Mouse (Mus musculus): ENCODE measurements around the gene Camk2d. TPM values are rescaled to one million over a fixed set of nuclear protein-coding genes. Genes with fewer than 3 reads are reported as not detected.

Camk2d gene
- total RNA-seq, 2 experiments from 2014 or later = 32.2 to 33.1 TPM

GRCm38 (mm10) chr3:126751377-126752098 is 155.4 kb downstream of the Camk2d start:
- no peak for DNase-seq

DNA sequence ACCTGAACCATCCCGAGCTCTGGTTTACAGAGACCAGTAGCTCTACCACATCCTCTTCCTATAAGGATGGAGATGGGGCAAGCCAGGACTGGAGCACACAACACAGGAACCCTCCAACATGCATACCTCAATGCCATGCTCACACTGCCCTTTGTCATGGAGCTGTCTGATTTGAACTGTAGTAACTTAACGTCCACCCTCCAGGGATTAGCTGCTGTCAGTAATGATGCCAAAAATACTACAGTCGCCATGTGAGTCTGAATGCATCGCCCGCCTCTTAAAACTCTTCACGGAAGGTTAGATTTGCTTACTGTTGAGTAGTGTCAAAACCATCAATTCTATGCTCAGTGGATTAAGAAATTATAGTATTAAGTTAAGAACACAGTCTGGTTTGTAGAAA is 156.9 kb downstream of the Camk2d start:
- DNase-seq = no peak

GRCm38 (mm10) chr3:126758398-126758797 is 162.3 kb downstream of the Camk2d start:
- DNase-seq = no peak

DNA sequence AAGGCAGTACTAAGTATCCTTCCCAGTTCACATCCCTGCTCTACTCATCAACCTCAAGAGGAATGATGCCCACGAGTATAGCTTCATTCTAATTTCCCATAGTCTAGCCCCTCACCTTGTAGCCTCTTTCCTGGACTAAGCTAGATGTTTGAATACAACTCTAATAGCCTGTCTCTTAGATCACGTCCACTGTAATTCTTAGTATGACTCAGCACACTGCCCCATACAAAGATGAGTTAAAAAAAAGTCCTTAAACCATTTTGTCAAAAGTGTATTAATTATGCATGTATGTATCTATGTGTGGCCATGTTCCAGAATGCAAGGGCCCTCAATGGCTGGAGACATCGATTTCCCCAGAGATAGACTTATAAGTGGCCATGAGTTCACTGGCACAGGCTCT is 164.5 kb downstream of the Camk2d start:
- no peak for DNase-seq

DNA sequence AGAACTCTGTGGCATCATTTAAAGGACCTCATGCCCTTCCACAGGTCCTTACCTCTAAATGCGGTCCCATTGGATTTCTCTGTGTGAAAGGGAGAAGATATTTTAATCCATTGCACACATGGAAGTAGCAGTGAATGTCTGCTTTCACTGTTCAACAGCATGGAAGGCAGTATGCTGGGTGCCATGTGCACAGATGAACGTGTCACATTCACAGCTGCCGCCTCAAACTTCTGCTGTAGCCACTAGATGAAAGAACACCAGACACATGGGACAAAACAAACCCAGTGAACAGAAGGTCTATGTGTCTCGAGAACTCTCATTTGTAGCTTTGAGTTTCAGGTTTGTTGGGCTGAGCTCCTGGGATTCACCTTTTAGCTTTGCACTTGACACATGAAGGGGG is 168.6 kb downstream of the Camk2d start:
- DNase-seq = peak; percentile 24 to 36

DNA sequence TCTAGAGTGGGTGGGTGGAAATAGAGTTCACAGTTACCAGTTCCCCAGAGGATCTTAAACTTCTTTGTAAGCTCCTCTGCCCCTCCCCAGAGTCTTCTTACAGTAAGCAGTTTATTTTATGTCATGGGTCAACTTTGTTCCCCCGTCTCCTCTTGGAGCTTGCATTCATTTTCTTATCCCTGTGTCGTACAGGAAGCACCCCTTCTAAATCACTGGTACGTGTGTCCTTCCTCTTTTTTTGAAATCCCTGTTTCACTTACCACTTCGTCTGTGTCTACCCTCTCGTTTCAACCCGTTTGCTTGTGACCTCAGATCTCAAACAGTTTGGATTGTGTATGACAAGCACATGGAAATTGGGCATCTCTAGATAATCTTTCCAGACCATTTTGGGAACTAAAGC is 174.0 kb downstream of the Camk2d start:
- DNase-seq = no peak

- DNase-seq = no peak
Measured at GRCm38 (mm10) chr3:126771032-126771431, 174.9 kb downstream of the Camk2d start.

- peak; percentile 52 to 59 for DNase-seq
Measured at GRCm38 (mm10) chr3:126771541-126771940, 175.4 kb downstream of the Camk2d start.

DNA sequence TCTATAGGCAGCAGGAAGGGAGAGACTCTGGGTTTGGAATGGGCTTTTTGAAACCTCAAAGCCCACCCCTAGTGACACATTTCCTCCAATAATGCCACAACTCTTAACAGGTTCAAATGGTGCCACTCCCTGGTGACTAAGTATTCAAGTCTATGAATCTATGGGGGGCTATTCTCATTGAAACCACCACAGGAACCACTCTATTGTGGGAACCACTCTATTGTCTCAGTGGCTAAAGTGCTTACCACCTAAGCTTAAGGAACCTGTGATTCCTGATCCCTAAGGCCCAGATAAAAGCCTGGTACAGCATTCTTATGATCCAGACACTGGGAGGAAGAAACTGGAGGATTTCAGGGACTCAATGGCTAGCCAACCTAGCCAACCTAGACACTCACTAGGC is 179.9 kb downstream of the Camk2d start:
- no peak for DNase-seq

GRCm38 (mm10) chr3:126777101-126777500 is 181.0 kb downstream of the Camk2d start:
- no peak for DNase-seq

GRCm38 (mm10) chr3:126777879-126778278 is 181.8 kb downstream of the Camk2d start:
- DNase-seq = no peak

DNA sequence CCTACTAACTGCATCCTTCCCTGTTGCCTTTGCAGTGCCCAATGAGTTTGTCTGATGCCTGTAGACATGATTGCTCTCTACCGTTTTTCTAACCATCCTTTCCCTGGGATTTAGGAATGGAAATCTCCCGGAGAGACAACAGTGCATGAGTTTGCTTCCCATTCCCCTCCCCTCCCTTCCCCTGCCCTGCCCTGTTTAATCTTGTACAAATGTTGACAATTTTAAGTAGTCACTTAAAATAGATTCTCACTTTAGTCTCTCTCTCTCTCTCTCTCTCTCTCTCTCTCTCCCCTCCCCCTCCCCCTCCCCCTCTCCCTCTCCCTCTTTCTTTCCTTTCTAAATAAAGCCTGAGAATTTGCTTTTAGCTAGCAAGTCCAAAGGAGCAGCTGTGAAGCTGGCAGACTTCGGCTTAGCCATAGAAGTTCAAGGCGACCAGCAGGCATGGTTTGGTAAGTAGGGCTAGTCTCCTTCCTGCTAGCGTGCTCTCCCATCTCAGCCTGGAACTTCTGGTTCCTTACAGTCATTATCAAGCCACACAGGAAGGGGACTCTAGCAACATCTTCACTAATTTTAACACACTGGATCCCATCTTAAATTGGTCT is 184.0 kb downstream of the Camk2d start:
- no peak for DNase-seq

DNA sequence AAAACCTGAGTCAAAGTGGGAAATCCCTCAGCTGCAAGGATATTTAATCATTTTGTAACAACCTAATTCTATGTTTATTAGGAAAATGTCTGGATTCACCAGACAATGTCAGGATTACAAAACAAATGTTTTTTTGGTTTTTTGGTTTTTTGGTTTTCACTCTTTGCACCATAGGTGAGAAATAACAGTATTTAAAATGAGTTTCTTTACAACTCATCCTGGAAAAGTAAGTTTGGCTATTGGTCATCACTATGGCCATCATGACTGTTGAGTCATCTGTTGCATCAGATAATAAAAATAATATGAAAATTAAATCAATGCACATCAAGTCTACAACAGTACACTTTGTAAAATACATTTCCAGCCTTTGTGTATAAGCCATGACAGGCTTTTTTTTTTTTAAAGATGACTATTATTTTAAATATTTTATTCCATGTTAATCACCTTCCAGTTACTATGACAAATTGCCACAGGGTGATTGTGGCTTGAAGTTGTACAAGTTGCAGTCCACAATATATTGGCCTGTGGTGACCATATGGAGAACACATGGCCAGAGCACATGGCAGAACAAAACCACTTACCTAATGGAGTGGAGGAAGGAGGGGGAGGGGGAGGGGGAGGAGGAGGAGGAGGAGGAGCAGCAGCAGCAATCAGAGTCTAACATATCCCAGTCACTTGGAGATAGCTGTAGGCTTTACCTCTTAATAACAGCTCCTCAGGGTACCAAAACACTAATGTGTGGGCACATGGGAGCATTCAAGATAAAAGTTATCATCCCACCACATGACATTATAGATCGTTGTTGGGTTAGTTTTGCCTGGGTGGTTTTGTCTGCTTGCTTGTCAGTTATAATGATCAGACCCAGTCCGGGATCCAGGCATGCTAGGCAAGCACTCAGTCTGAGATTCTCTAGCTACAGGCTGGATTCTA is 197.2 kb downstream of the Camk2d start:
- DNase-seq = no peak

DNA sequence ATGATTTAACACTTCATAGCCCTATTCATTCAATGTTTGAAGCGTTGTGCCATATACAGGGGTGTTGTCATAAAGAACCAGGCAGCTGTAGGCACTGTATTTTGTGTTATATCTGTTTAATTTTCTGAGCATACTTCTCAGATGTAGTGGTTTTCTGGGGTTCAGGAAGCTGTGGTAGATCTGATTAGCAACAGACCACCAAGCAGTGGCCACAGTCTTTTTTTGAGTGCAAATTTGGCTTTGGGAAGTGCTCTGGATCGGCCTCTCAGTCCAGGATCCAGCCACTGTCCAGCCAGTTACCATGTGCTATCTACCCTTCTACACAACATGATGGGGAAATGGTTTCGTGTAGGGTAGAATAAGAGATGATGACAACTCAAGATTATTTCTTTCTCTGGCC is 199.8 kb downstream of the Camk2d start:
- no peak for DNase-seq

GRCm38 (mm10) chr3:126797025-126797424 is 200.9 kb downstream of the Camk2d start:
- DNase-seq = no peak

DNA sequence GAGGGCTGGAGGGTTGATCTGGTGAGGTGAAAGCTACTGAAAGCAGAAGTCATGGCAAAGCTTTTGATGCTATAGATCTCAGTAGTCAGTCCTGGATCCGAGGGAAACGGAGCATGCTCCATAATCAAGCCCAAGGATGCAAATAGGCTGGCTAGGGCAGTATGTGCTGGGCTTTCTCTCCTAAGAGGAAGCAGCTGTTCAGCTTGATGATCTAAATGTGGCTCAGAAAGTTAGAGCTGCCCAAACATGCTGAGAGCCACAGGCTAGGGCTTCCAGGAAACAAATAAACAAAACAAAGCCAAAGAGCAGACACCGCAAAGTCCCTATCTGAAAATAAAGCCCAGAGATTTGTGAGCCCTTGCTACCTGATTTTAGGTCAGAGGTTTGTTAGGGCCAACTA is 201.7 kb downstream of the Camk2d start:
- no peak for DNase-seq

DNA sequence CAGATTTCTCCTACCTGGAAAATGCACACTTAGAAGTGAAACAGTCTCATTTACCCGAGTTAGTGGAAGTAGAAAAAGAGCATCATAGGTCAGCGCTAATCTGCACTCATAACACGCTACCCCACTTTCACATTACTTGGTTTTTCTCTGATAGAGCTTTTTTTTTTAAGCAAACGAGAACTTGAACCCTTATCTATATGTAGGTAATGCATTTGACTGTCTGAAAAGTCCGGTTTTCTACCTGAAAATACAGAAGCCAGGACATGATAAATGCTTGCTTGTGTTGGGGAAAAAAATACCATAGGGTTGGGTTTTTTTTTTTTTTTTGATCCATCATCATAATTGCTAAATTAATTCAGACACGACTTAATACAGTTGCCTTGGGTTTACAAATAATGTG is 206.9 kb downstream of the Camk2d start:
- DNase-seq = no peak

DNA sequence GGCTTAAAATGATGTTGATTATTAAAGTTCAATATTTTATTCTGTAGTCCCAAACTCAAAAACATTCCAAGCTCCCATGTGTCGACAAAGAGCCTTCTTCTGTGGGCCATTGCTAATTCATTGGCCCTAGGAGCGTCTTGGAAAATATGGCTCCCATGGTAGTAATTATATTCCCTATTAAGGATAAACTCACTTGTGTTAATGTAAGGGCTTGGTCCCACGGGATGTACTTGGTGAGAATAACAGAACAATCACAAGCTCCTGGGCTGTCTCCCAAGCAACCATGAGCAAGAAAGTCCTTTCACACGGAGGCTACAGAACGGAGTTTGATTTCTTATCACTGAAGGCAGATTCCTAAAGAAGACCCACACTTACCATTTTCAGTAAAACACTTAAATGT is 208.9 kb downstream of the Camk2d start:
- DNase-seq = no peak

DNA sequence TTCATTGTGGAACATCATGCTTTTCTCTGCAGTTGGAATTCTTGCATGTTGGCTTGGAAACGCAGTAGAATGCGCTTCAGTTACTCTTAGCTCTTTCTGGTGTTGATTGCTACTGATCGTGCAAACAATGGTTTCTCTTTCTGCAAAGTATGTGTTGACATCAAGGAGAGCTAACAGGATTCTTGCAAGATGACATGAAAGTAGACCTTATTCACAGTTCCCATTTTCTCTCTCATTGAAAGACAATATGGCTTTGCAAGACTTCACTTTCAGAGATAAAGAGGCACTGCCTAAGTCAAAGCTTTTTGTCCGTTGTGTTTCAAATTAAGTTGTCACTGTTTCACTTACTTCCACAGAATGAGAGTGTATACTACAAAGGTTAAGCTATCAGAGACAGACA is 210.0 kb downstream of the Camk2d start:
- DNase-seq = no peak

- DNase-seq = no peak
Measured at GRCm38 (mm10) chr3:126809915-126810314, 213.8 kb downstream of the Camk2d start.

DNA sequence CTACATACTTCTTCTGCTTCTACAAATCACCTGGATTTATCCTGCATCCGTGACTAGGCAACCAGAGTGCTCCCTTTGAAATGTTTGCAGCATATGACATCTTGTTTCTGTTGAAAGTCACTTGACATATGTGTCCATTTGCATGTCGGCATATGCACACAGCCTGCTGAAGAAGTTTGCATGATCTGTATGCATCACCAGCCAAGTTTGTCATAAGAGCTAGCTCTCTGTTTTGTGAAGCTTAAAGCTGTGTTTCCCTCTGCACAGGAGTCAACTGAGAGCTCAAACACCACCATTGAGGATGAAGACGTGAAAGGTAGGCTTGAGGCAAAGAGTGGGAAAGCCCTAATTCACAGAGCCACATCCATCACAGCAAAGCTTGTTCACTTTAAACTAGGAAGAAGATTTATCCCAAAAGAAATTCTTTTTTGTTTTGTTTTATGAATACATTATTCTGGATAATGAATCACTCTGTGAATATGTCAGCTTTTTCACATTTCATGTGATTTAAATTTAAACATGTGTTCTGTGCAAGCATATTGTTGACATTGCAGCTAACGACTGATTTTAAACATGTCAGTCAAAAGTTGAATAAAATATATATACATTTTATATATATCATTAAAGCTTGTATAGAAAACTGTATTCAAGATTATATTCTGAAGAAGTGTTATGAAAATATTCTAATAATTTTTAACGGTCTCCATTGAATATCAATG is 214.4 kb downstream of the Camk2d start:
- no peak for DNase-seq

- DNase-seq = no peak
Measured at GRCm38 (mm10) chr3:126811646-126812045, 215.5 kb downstream of the Camk2d start.

DNA sequence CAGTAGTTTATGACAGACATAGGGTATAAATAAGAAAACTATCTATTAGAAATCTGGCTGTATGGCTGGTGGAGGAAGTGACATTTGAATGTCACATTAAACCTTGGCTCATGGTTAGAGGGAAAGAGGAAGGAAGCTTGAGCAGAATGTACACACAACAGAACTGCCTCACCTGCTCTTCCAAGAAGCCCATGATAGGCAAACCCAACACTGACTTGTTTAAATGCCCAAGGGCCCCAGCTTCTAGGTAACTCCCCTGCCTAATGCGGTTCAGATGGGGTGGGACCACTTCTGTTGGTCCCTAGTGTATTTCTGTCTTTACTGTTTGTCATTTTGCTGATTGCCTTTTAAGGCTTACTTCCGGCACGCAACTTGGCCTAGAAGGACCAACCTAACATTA is 226.3 kb downstream of the Camk2d start:
- no peak for DNase-seq

Data from layer of hippocampus, postnatal 36 days (tissue).